ENCODE assay signal across 17 mouse cellular contexts in genomic region chr1:127675253-127675652, GRCm38 (mm10). TPM values are rescaled to one million over a fixed set of nuclear protein-coding genes. Genes with fewer than 3 reads are reported as not detected.
DNase-seq lines count a peak whose midpoint lies in the region; ATAC-seq lines count a peak whose summit lies in the region.
"Had no signal": no experiment of that assay in that cellular context is flagged by ENCODE, and none has a peak within 500 bp of the region (broad histone marks: within the 10 kb centered on the region; RNA-seq: fewer than 3 reads in every experiment).

No protein-coding gene starts in this region.

- no peak overlapping the region for H3K27ac ChIP-seq in heart, embryonic 10.5 days
- H3K27ac ChIP-seq in hindbrain, embryonic 12.5 days = 0 out of 2 replicates have a peak overlapping the region, but pooled peaks have one; percentile 79
- no peak overlapping the region for H3K27ac ChIP-seq in midbrain, embryonic 10.5 days (replicated peaks)
- peak overlapping the region; percentile 84; the same call in 1 of the 2 replicates for H3K27ac ChIP-seq in neural tube, embryonic 13.5 days (replicated peaks)

- H3K4me1 ChIP-seq in heart, embryonic 10.5 days = peaks cover 38% of the 10 kb centered on the region
- peaks cover 20% of the 10 kb centered on the region for H3K4me1 ChIP-seq in hindbrain, embryonic 12.5 days
- peaks cover 33% of the 10 kb centered on the region for H3K4me1 ChIP-seq in midbrain, embryonic 10.5 days
- H3K4me1 ChIP-seq in neural tube, embryonic 13.5 days (replicated peaks) = peaks cover 31% of the 10 kb centered on the region

- DNase-seq in heart, embryonic 10.5 days (ENCODE audit: low spot score) = no peak
- DNase-seq in heart, adult 8-10 months (ENCODE audit: low spot score) = no peak
- DNase-seq in midbrain, embryonic 10.5 days (ENCODE audit: low spot score) = no peak
- no peak for DNase-seq in frontal cortex, adult 2 months (ENCODE audit: extremely low spot score in 1 of 2, low spot score in 1 of 2)
- DNase-seq: gastrocnemius, postnatal 36 days; layer of hippocampus, postnatal 36 days; lung, embryonic 14.5 days; right cerebral cortex, postnatal 14 days; thymus, postnatal 4 days had no signal

- peaks cover 5% of the 10 kb centered on the region; the same call in 1 of the 2 replicates for H3K36me3 ChIP-seq in heart, embryonic 10.5 days
- no peaks in the 10 kb centered on the region for H3K36me3 ChIP-seq in hindbrain, embryonic 12.5 days
- H3K36me3 ChIP-seq in midbrain, embryonic 10.5 days = no peaks in the 10 kb centered on the region
- no peaks in the 10 kb centered on the region for H3K36me3 ChIP-seq in neural tube, embryonic 13.5 days
- H3K36me3 ChIP-seq: G1E had no signal

- ATAC-seq in hindbrain, embryonic 12.5 days (ENCODE audit: low FRiP score) = no peak
- ATAC-seq in neural tube, embryonic 13.5 days (ENCODE audit: low read depth) = no peak
- ATAC-seq in megakaryocyte progenitor cell, adult 5-6 weeks (replicated peaks; ENCODE audit: poor library complexity) = no peak

- H3K27me3 ChIP-seq in heart, embryonic 10.5 days (ENCODE audit: insufficient read depth, poor library complexity, severe bottlenecking) = peaks cover 47% of the 10 kb centered on the region
- peaks cover 55% of the 10 kb centered on the region for H3K27me3 ChIP-seq in hindbrain, embryonic 12.5 days
- H3K27me3 ChIP-seq in midbrain, embryonic 10.5 days (ENCODE audit: low read depth, poor library complexity, severe bottlenecking) = peaks cover 72% of the 10 kb centered on the region
- H3K27me3 ChIP-seq in neural tube, embryonic 13.5 days = peaks cover 83% of the 10 kb centered on the region

- H3K4me2 ChIP-seq in hindbrain, embryonic 12.5 days (replicated peaks) = peak overlapping the region; percentile 86
- peak overlapping the region; percentile 69 for H3K4me2 ChIP-seq in neural tube, embryonic 13.5 days
- H3K4me2 ChIP-seq: lung, embryonic 14.5 days had no signal

- no peaks in the 10 kb centered on the region for H3K9me3 ChIP-seq in heart, embryonic 10.5 days
- H3K9me3 ChIP-seq in hindbrain, embryonic 12.5 days (replicated peaks) = no peaks in the 10 kb centered on the region
- no peaks in the 10 kb centered on the region for H3K9me3 ChIP-seq in midbrain, embryonic 10.5 days (replicated peaks)
- H3K9me3 ChIP-seq in neural tube, embryonic 13.5 days = no peaks in the 10 kb centered on the region

- H3K9ac ChIP-seq in hindbrain, embryonic 12.5 days = 0 out of 2 replicates have a peak overlapping the region, but pooled peaks have one; percentile 79
- peak overlapping the region; percentile 84 for H3K9ac ChIP-seq in neural tube, embryonic 13.5 days
- H3K9ac ChIP-seq: lung, embryonic 14.5 days had no signal

- 54% methylated on average over 1 of the region's 1 CpGs for WGBS in heart, embryonic 10.5 days
- WGBS in hindbrain, embryonic 12.5 days = 13% methylated on average over 1 of the region's 1 CpGs
- 55% methylated on average over 1 of the region's 1 CpGs for WGBS in midbrain, embryonic 10.5 days
- WGBS in neural tube, embryonic 13.5 days = 31% methylated on average over 1 of the region's 1 CpGs

- peak overlapping the region; percentile 76; the same call in 1 of the 2 replicates for H3K4me3 ChIP-seq in heart, embryonic 10.5 days
- peak overlapping the region; percentile 63; the same call in 1 of the 2 replicates for H3K4me3 ChIP-seq in hindbrain, embryonic 12.5 days
- peak overlapping the region; percentile 70; the same call in 1 of the 2 replicates for H3K4me3 ChIP-seq in midbrain, embryonic 10.5 days
- peak overlapping the region; percentile 64 for H3K4me3 ChIP-seq in neural tube, embryonic 13.5 days

RNA-seq across cellular contexts. Expression of gene Tmem163, which starts 4.1 kb away (rescaled TPM):
- 27.6 and 29.7 TPM in 2 replicates for polyA plus RNA-seq in heart, embryonic 10.5 days (2016; fragmentation: Nextera tagmentation; extraction: Ambion mirVana)
- total RNA-seq in heart, adult 8-10 months (2022) = 1 to 10 TPM; 5.3 to 8.2 (median 6.3) TPM
- 40.4 and 45.0 TPM in 2 replicates for polyA plus RNA-seq in hindbrain, embryonic 12.5 days (2016; fragmentation: Nextera tagmentation; extraction: Ambion mirVana)
- polyA plus RNA-seq in midbrain, embryonic 10.5 days (2016; fragmentation: Nextera tagmentation; extraction: Ambion mirVana) = 11.0 and 23.7 TPM in 2 replicates
- polyA plus RNA-seq in neural tube, embryonic 13.5 days (2015; fragmentation: Nextera tagmentation; extraction: Ambion mirVana) = 60.0 and 66.2 TPM in 2 replicates
- total RNA-seq in megakaryocyte progenitor cell, adult 5-6 weeks (2015) = not detected in 2 replicates
- not detected in 2 replicates for total RNA-seq in megakaryocyte progenitor cell, adult 5-6 weeks (2017)
- polyA plus RNA-seq in frontal cortex, adult 2 months (2012; rRNA removed) = 48.3 and 49.9 TPM in 2 replicates
- total RNA-seq: gastrocnemius, postnatal 36 days had no signal
- polyA plus RNA-seq: G1E had no signal

RNA-seq across cellular contexts. Expression of gene Acmsd, which starts 54.0 kb away (rescaled TPM):
- polyA plus RNA-seq in heart, embryonic 10.5 days (2016; fragmentation: Nextera tagmentation; extraction: Ambion mirVana) = 0.58 and 0.68 TPM in 2 replicates
- total RNA-seq in heart, adult 8-10 months (2022) = under 1 TPM in 2 of 4 experiments, not detected in 2; 0.14 to 0.19 TPM
- 0.10 and 0.26 TPM in 2 replicates for polyA plus RNA-seq in hindbrain, embryonic 12.5 days (2016; fragmentation: Nextera tagmentation; extraction: Ambion mirVana)
- 0.20 and 0.47 TPM in 2 replicates for polyA plus RNA-seq in midbrain, embryonic 10.5 days (2016; fragmentation: Nextera tagmentation; extraction: Ambion mirVana)
- polyA plus RNA-seq in neural tube, embryonic 13.5 days (2015; fragmentation: Nextera tagmentation; extraction: Ambion mirVana) = 0.18 TPM in 1 of 2 replicates, not detected in the other
- 0.64 and 2.4 TPM in 2 replicates for total RNA-seq in megakaryocyte progenitor cell, adult 5-6 weeks (2015)
- total RNA-seq in megakaryocyte progenitor cell, adult 5-6 weeks (2017) = 1.4 and 1.8 TPM in 2 replicates
- polyA plus RNA-seq in frontal cortex, adult 2 months (2012; rRNA removed) = not detected in 2 replicates
- total RNA-seq: gastrocnemius, postnatal 36 days; layer of hippocampus, postnatal 36 days; left cerebral cortex, postnatal 36 days had no signal
- polyA plus RNA-seq: kidney, embryonic 14.5 days; large intestine, adult 2 months; testis, adult 2 months had no signal

Comparison
In these comparisons a context has a peak if more than half of its experiments do, and no peak if none do; other contexts are left out.
1. H3K27ac ChIP-seq: peak in hindbrain, embryonic 12.5 days (single experiment) and neural tube, embryonic 13.5 days (single experiment); none in heart, embryonic 10.5 days (single experiment) and midbrain, embryonic 10.5 days (single experiment).
2. Peak in every context shown above with its lines, with median percentiles within 50 percentile points of each other: H3K4me3 ChIP-seq.